Mouse (Mus musculus) MEL (cell line): ENCODE data around the gene Irgm2. TPM values are rescaled to one million over a fixed set of nuclear protein-coding genes. Genes with fewer than 3 reads are reported as not detected.
"Not testable (repeated sequence)": the region's sequence is repeated elsewhere in the genome, so short reads cannot be mapped to it uniquely, and the experiment has no call there.

Experiments used
- DNase-seq: peaks from one replicate; pipeline ENCODE4 v3.0.0; 2011; ENCODE audit warnings: low read depth, low spot score
- H3K27ac ChIP-seq: 2 replicates; pipeline ENCODE4 v1.5.1; 2012; ENCODE audit warnings: low read depth, mild to moderate bottlenecking, control low read depth, low read length, moderate library complexity; ENCODE audit not compliant: control insufficient read depth
- H3K27me3 ChIP-seq, 2 experiments: fragments of 150-350 bp in 1 of 2; sonication (generic) in 1 of 2; 2 replicates each; pipeline ENCODE4 v1.6.1; 2012; ENCODE audit warnings: low read length in 2 of 2, mild to moderate bottlenecking in 2 of 2, improper control_type of control experiment in 1 of 2, moderate library complexity in 1 of 2; ENCODE audit not compliant: insufficient read depth in 2 of 2, control insufficient read depth in 1 of 2
- H3K36me3 ChIP-seq, 2 experiments: 2 replicates each; pipeline ENCODE4 v1.6.1; 2012 to 2014; ENCODE audit warnings: low read length in 2 of 2, improper control_type of control experiment in 1 of 2, inconsistent platforms in 1 of 2, mild to moderate bottlenecking in 1 of 2; ENCODE audit not compliant: insufficient read depth in 2 of 2, control insufficient read depth in 1 of 2
- H3K4me1 ChIP-seq, 2 experiments: fragments of 150-350 bp in 1 of 2; sonication (generic) in 1 of 2; 2 replicates each; pipeline ENCODE4 v1.6.1; 2012; ENCODE audit warnings: low read length in 2 of 2, improper control_type of control experiment in 1 of 2, mild to moderate bottlenecking in 1 of 2; ENCODE audit not compliant: insufficient read depth in 2 of 2, control insufficient read depth in 1 of 2
- H3K4me3 ChIP-seq, 2 experiments: fragments of 150-350 bp in 1 of 2; sonication (generic) in 1 of 2; 2 replicates each; pipeline ENCODE4 v1.5.1; 2012; ENCODE audit warnings: low read depth in 2 of 2, low read length in 2 of 2, mild to moderate bottlenecking in 2 of 2, moderate library complexity in 2 of 2, control low read depth in 1 of 2, improper control_type of control experiment in 1 of 2; ENCODE audit not compliant: control insufficient read depth in 1 of 2, insufficient read depth in 1 of 2
- H3K79me2 ChIP-seq: 2 replicates; pipeline ENCODE4 v1.6.1; 2012; ENCODE audit warnings: mild to moderate bottlenecking, low read length, moderate library complexity; ENCODE audit not compliant: control insufficient read depth, poor library complexity, insufficient read depth
- H3K9ac ChIP-seq: 2 replicates; pipeline ENCODE4 v1.6.1; 2012; ENCODE audit warnings: low read depth, mild to moderate bottlenecking, control low read depth, low read length, moderate library complexity; ENCODE audit not compliant: control insufficient read depth, poor library complexity, severe bottlenecking
- H3K9me3 ChIP-seq: fragments of 150-350 bp; sonication (generic); replicated peaks from 2 replicates; pipeline ENCODE4 v1.6.1; 2012; ENCODE audit warnings: mild to moderate bottlenecking, low read length, improper control_type of control experiment, moderate library complexity; ENCODE audit not compliant: insufficient read depth
- CHD1 ChIP-seq: IDR thresholded peaks from 2 replicates; pipeline ENCODE4 v1.6.1; 2012; ENCODE audit warnings: low read depth, mild to moderate bottlenecking, inconsistent platforms, low read length, improper control_type of control experiment
- CTCF ChIP-seq, 3 experiments: IDR thresholded peaks in 2 of 3; conservative IDR thresholded peaks in 1 of 3; 2 replicates each; pipeline ENCODE4 v1.5.1; 2011 to 2012; ENCODE audit warnings: low read length in 3 of 3, low read depth in 2 of 3, mild to moderate bottlenecking in 2 of 3, improper control_type of control experiment in 1 of 3, inconsistent platforms in 1 of 3, mixed read lengths in 1 of 3, moderate library complexity in 1 of 3; ENCODE audit not compliant: control insufficient read depth in 1 of 3, insufficient read depth in 1 of 3, poor library complexity in 1 of 3, severe bottlenecking in 1 of 3
- E2F4 ChIP-seq: IDR thresholded peaks from 2 replicates; pipeline ENCODE4 v1.6.1; 2011; ENCODE audit warnings: low read depth, low read length, improper control_type of control experiment, borderline replicate concordance
- ELF1 ChIP-seq: IDR thresholded peaks from 2 replicates; pipeline ENCODE4 v1.6.1; 2014; ENCODE audit warnings: low read depth, mild to moderate bottlenecking, inconsistent platforms, low read length, improper control_type of control experiment, moderate library complexity
- GABPA ChIP-seq: IDR thresholded peaks from 2 replicates; pipeline ENCODE4 v1.6.1; 2012; ENCODE audit warnings: low read depth, mild to moderate bottlenecking, inconsistent platforms, low read length, improper control_type of control experiment, moderate library complexity
- GATA1 ChIP-seq: IDR thresholded peaks from 2 replicates; pipeline ENCODE4 v1.6.1; 2011; ENCODE audit warnings: low read depth, low read length, improper control_type of control experiment
- KAT2A ChIP-seq: conservative IDR thresholded peaks from 2 replicates; pipeline ENCODE4 v1.6.1; 2012; ENCODE audit warnings: low read depth, low read length, improper control_type of control experiment, inconsistent platforms
- MAZ ChIP-seq: IDR thresholded peaks from 2 replicates; pipeline ENCODE4 v1.6.1; 2012; ENCODE audit warnings: low read depth, mild to moderate bottlenecking, inconsistent platforms, low read length, improper control_type of control experiment
- MEF2A ChIP-seq: IDR thresholded peaks from 2 replicates; pipeline ENCODE4 v1.6.1; 2014; ENCODE audit warnings: low read depth, mild to moderate bottlenecking, inconsistent platforms, low read length, improper control_type of control experiment; ENCODE audit not compliant: poor library complexity, insufficient replicate concordance, severe bottlenecking; ENCODE audit errors: extremely low read depth
- POLR2AphosphoS2 ChIP-seq: IDR thresholded peaks from 2 replicates; pipeline ENCODE4 v1.6.1; 2011; ENCODE audit warnings: low read length, improper control_type of control experiment
- RAD21 ChIP-seq: IDR thresholded peaks from 2 replicates; pipeline ENCODE4 v1.6.1; 2011; ENCODE audit warnings: mild to moderate bottlenecking, low read depth, low read length, improper control_type of control experiment
- SMC3 ChIP-seq: IDR thresholded peaks from 2 replicates; pipeline ENCODE4 v1.6.1; 2011; ENCODE audit warnings: low read depth, low read length, improper control_type of control experiment
- TCF12 ChIP-seq: IDR thresholded peaks from 2 replicates; pipeline ENCODE4 v1.6.1; 2014; ENCODE audit warnings: low read depth, mild to moderate bottlenecking, inconsistent platforms, low read length, improper control_type of control experiment, moderate library complexity
- ZC3H11A ChIP-seq: IDR thresholded peaks from 2 replicates; pipeline ENCODE4 v1.6.1; 2012; ENCODE audit warnings: low read depth, mild to moderate bottlenecking, inconsistent platforms, low read length, improper control_type of control experiment
- ZNF384 ChIP-seq: IDR thresholded peaks from 2 replicates; pipeline ENCODE4 v1.6.1; 2012; ENCODE audit warnings: low read depth, mild to moderate bottlenecking, inconsistent platforms, low read length, improper control_type of control experiment
- polyA plus RNA-seq, 2 experiments: library from polyadenylated mRNA; stranded (reverse) in 1 of 2; unstranded in 1 of 2; fragments of >175 nt in 1 of 2; fragments of >200 nt in 1 of 2; gene quantifications; 2 replicates each; pipeline versions ENCODE4 v1.2.1 to v1.2.4; 2012; ENCODE audit warnings: low replicate concordance in 2 of 2, low read depth in 1 of 2; ENCODE audit not compliant: insufficient read length in 2 of 2, insufficient read depth in 1 of 2, missing spikeins in 1 of 2
- total RNA-seq: library from RNA; depleted of rRNA; stranded (reverse); fragments of 300-350 nt; gene quantifications from 2 replicates; pipeline ENCODE4 v1.2.3, GENCODE M21; 2012

Gene Irgm2
- total and polyA plus RNA-seq, 3 experiments = 1.1 TPM; not detected in 1

DNA sequence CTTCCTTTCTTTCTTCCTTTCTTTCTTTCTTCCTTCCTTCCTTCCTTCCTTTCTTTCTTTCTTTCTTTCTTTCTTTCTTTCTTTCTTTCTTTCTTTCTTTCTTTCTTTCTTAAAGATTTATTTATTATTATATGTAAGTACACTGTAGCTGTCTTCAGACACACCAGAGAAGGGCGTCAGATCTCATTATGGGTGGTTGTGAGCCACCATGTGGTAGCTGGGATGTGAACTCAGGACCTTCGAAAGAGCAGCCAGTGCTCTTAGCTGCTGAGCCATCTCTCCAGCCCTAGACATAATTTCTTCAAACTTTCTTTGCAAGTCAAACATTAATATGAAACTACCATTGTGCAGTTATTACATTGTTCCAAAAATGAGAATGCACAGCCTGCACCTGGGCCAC, 25.5 kb downstream of the Irgm2 start:
- H3K27ac ChIP-seq, H3K79me2 ChIP-seq, H3K36me3 ChIP-seq, DNase-seq, H3K9me3 ChIP-seq, H3K9ac ChIP-seq, H3K4me3 ChIP-seq, H3K27me3 ChIP-seq: not testable (repeated sequence)
- TF ChIP-seq RAD21 (peak; percentile 3), SMC3 (peak; percentile 24; the same call in 1 of the 2 replicates), CTCF (IDR thresholded peaks at IDR 0.05 in 2 of 3, conservative IDR thresholded peaks at IDR 0.05 in 1 of 3; ENCODE audit: control insufficient read depth in 1 of 3, insufficient read depth in 1 of 3, low read depth in 2 of 3, low read length in 3 of 3, poor library complexity in 1 of 3, severe bottlenecking in 1 of 3) (peak in 2 of 3 experiments; percentile 7 to 14; a peak in 1 of 6 replicates)
- peaks cover 2 to 12% of the 10 kb centered on the region in 2 experiments; a peak in 2 of 4 replicates for H3K4me1 ChIP-seq

DNA sequence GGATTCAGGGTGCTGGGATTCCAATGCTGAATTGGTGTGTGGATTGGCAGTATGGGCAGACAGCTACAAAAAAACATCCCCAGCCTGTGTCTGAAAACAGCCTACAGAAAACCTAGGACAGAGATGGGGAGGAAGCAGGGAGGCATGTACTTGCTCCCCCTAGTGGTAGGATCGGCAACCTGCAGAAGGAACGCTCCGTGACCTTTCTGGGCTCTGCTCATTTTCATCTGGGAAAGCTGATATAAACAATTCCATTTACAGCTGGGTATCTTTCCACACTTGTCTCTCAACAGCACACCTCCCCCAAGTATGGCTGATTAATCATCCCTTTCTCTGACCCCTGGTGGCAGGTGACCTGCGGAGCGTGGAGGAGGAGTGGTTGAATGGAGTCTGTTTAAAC, 26.2 kb downstream of the Irgm2 start:
- Histone ChIP-seq H3K36me3 (peaks cover 0 to 6% of the 10 kb centered on the region in 2 experiments; a peak in 1 of 4 replicates), H3K4me1 (peaks cover 2 to 12% of the 10 kb centered on the region in 2 experiments; a peak in 2 of 4 replicates), H3K9me3 (no peaks in the 10 kb centered on the region), H3K79me2 (no peaks in the 10 kb centered on the region), H3K4me3 (peak overlapping the region; percentile 1 to 49; a peak in 3 of 4 replicates), H3K27ac (no peak overlapping the region), H3K9ac (peak overlapping the region; percentile 54), H3K27me3 (peaks cover 0 to 5% of the 10 kb centered on the region in 2 experiments; a peak in 3 of 4 replicates)
- TF ChIP-seq POLR2AphosphoS2 (no peak), MEF2A (no peak), MAZ (peak; percentile 40; the same call in 1 of the 2 replicates), TCF12 (no peak), CTCF (IDR thresholded peaks at IDR 0.05 in 2 of 3, conservative IDR thresholded peaks at IDR 0.05 in 1 of 3; ENCODE audit: control insufficient read depth in 1 of 3, insufficient read depth in 1 of 3, low read depth in 2 of 3, low read length in 3 of 3, poor library complexity in 1 of 3, severe bottlenecking in 1 of 3) (peak; percentile 97 to 100 (median 99)), ZC3H11A (peak; percentile 83), ZNF384 (peak; percentile 27; the same call in 1 of the 2 replicates), GABPA (no peak), SMC3 (peak; percentile 98), KAT2A (no peak), RAD21 (peak; percentile 89), ELF1 (no peak), E2F4 (no peak), GATA1 (no peak; the same call in 1 of the 2 replicates), CHD1 (no peak)
- peak; percentile 87 for DNase-seq
